Mouse (Mus musculus): Measurements from ENCODE around the gene Slc9a3.

DNA sequence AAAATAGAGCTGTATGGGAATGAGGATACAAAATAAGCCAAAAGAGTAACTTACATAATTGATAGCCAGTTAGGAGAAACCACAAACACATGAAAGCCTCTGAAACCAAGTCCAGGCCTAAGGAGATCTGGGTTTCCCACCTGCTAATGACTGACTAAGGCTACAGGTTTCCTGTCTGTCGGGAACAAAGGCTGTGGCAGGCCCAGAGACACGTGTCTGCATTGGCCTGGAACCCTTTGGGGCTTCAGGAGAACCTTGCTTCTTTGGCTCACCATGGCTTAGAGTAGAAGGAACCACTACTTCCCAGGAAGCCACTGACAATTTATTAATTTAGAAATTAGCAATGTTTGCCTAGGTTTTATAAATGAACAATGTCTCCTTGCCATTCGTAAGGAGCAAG is 22.0 kb downstream of the Slc9a3 start:
- TF ChIP-seq EP300 (IDR thresholded peaks at IDR 0.05; ENCODE audit: low read length) (no peak), CTCF (conservative IDR thresholded peaks at IDR 0.05 in 1 of 2, IDR thresholded peaks at IDR 0.05 in 1 of 2; ENCODE audit: low read depth in 2 of 2, low read length in 2 of 2) (no peak)
